Mouse (Mus musculus): ENCODE measurements around the gene Ppox.
A peak's percentile ranks its signal among the peaks of the same experiment; 100 is the strongest.

GRCm38 (mm10) chr1:171280916-171281527 is at the start of gene Ppox:
- TF ChIP-seq CTCF (IDR thresholded peaks at IDR 0.05; ENCODE audit: low read depth, low read length) (no peak), TAL1 (conservative IDR thresholded peaks at IDR 0.05; ENCODE audit: low read depth, low read length) (peak; percentile 84), GATA1 (IDR thresholded peaks at IDR 0.05; ENCODE audit: borderline replicate concordance, low read length) (no peak)

All from G1E (cell line).